Mouse (Mus musculus) myocyte (in vitro differentiated cells): ENCODE measurements at regions not wholly inside any gene's neighbourhood (a gene's known extent, or its start where the extent isn't known, plus 50 kb on each side); places are given as distances from the start of the nearest gene placed in this dataset.

Experiments used
- H3K27me3 ChIP-seq: one replicate; pipeline ENCODE4 v1.6.1; 2011; ENCODE audit not compliant: control insufficient read depth, insufficient read depth, insufficient read length
- H3K36me3 ChIP-seq: one replicate; pipeline ENCODE4 v1.6.1; 2011; ENCODE audit not compliant: control insufficient read depth, insufficient read depth
- H3K4me2 ChIP-seq: one replicate; pipeline ENCODE4 v1.6.1; 2011; ENCODE audit warnings: low read depth, control low read depth
- H3K4me3 ChIP-seq: one replicate; pipeline ENCODE4 v1.5.1; 2011; ENCODE audit warnings: mild to moderate bottlenecking, control low read depth, moderate library complexity
- H3K79me2 ChIP-seq: one replicate; pipeline ENCODE4 v1.6.1; 2011; ENCODE audit not compliant: control insufficient read depth, insufficient read depth
- H3ac ChIP-seq: one replicate; pipeline ENCODE4 v1.6.1; 2011; ENCODE audit not compliant: control insufficient read depth, insufficient read length
- CEBPB ChIP-seq: IDR thresholded peaks from 2 replicates; pipeline ENCODE4 v1.6.1; 2011; ENCODE audit warnings: mild to moderate bottlenecking, moderate library complexity; ENCODE audit not compliant: poor library complexity, insufficient read depth, severe bottlenecking
- E2F4 ChIP-seq: IDR thresholded peaks from one replicate; pipeline ENCODE4 v1.6.1; 2011; ENCODE audit warnings: mild to moderate bottlenecking, control low read depth, moderate library complexity; ENCODE audit not compliant: insufficient read depth
- MAX ChIP-seq: IDR thresholded peaks from one replicate; pipeline ENCODE4 v1.6.1; 2011; ENCODE audit warnings: low read depth, mild to moderate bottlenecking, control low read depth
- MYOD1 ChIP-seq, 3 experiments: IDR thresholded peaks; one replicate each; pipeline ENCODE4 v1.6.1; 2011; ENCODE audit warnings: control low read depth in 2 of 3, low read depth in 2 of 3, mild to moderate bottlenecking in 2 of 3, moderate library complexity in 1 of 3; ENCODE audit not compliant: insufficient read length in 2 of 3, control insufficient read depth in 1 of 3
- MYOG ChIP-seq, 3 experiments: IDR thresholded peaks; one replicate each; pipeline ENCODE4 v1.6.1; 2011; ENCODE audit warnings: control low read depth in 2 of 3, low read depth in 2 of 3, mild to moderate bottlenecking in 2 of 3; ENCODE audit not compliant: insufficient read length in 2 of 3, control insufficient read depth in 1 of 3, insufficient read depth in 1 of 3
- POLR2A ChIP-seq: IDR thresholded peaks from one replicate; pipeline ENCODE4 v1.6.1; 2011; ENCODE audit warnings: low read depth, mild to moderate bottlenecking, control low read depth, moderate library complexity; ENCODE audit not compliant: insufficient read length
- POLR2AphosphoS2 ChIP-seq: IDR thresholded peaks from one replicate; pipeline ENCODE4 v1.6.1; 2011; ENCODE audit warnings: low read depth, control low read depth; ENCODE audit not compliant: insufficient read length
- REST ChIP-seq: IDR thresholded peaks from one replicate; pipeline ENCODE4 v1.6.1; 2011; ENCODE audit warnings: mild to moderate bottlenecking, control low read depth, moderate library complexity; ENCODE audit not compliant: insufficient read depth, insufficient read length
- SRF ChIP-seq: IDR thresholded peaks from one replicate; pipeline ENCODE4 v1.6.1; 2011; ENCODE audit warnings: low read depth; ENCODE audit not compliant: control insufficient read depth, insufficient read length
- TCF12 ChIP-seq: IDR thresholded peaks from one replicate; pipeline ENCODE4 v1.6.1; 2011; ENCODE audit warnings: mild to moderate bottlenecking, control low read depth; ENCODE audit not compliant: poor library complexity, insufficient read depth, severe bottlenecking
- TCF3 ChIP-seq: IDR thresholded peaks from one replicate; pipeline ENCODE4 v1.6.1; 2011; ENCODE audit warnings: low read depth, control low read depth; ENCODE audit not compliant: insufficient read length
- USF1 ChIP-seq: IDR thresholded peaks from one replicate; pipeline ENCODE4 v1.6.1; 2011; ENCODE audit warnings: low read depth, mild to moderate bottlenecking, control low read depth, moderate library complexity

DNA sequence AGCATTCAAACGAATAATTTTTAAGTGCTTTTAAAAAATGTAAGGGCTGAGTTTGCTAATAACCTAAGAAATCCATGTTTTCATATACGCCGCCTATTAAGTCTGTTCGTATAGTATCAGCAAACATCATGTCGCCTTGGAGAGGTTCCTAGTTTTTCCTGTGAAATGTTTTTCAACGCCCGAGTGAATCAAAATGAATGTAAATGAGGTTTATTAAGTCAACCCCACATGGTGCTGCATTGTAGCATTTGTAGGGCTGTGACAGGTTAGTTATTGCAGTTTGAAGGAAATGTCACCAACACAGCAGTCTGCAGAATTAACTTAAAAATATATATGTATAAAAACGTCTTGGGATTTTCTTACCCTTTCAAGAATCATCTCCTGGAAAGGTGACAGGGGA, 369.3 kb downstream of the Gm45692 start:
- no peak overlapping the region for H3K4me3 ChIP-seq
- H3K4me2 ChIP-seq, result no peak overlapping the region
- no peak for TF ChIP-seq E2F4
- TF ChIP-seq TCF12, result no peak
- TF ChIP-seq MYOG (IDR thresholded peaks at IDR 0.05; ENCODE audit: control insufficient read depth in 1 of 3, insufficient read depth in 1 of 3, insufficient read length in 2 of 3, low read depth in 2 of 3), result no peak
- no peaks in the 10 kb centered on the region for H3K79me2 ChIP-seq
- peaks cover 5% of the 10 kb centered on the region for H3K27me3 ChIP-seq
- no peaks in the 10 kb centered on the region for H3K36me3 ChIP-seq
- H3ac ChIP-seq, result no peak overlapping the region

DNA sequence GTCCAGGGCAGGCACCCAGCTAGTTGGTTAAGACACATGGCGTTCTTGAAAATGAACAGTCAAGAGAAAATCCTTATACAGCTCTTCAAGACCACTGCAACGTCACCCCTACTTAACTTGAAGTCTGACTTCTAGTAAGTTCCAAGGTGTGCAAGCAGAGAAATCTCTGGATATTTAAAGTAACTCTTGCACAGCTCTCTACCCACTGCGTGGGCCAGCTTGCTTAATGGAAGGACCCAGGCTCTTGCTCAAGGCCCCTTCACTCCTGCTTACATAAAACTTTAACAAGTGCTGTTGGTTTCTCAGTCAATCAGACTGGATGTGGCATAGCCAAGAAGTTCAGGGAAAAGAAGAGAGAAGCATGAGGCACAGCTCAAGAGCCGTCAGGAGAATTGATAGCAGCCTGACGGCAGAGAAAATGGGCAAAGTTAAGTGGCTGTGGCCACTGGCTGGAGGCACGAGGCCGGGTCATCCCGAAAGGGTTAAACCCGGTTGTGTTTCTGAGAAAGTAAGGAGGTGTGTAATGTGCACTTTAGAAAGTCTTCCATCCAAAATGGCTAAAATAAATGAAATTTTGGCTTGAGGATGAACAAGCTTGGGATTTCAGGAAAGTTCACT, 382.0 kb downstream of the Gm45692 start:
- Histone ChIP-seq H3K36me3 (no peaks in the 10 kb centered on the region), H3K79me2 (no peaks in the 10 kb centered on the region), H3ac (no peak overlapping the region), H3K4me3 (no peak overlapping the region), H3K4me2 (no peak overlapping the region), H3K27me3 (peaks cover 31% of the 10 kb centered on the region)
- TF ChIP-seq CEBPB, result no peak

DNA sequence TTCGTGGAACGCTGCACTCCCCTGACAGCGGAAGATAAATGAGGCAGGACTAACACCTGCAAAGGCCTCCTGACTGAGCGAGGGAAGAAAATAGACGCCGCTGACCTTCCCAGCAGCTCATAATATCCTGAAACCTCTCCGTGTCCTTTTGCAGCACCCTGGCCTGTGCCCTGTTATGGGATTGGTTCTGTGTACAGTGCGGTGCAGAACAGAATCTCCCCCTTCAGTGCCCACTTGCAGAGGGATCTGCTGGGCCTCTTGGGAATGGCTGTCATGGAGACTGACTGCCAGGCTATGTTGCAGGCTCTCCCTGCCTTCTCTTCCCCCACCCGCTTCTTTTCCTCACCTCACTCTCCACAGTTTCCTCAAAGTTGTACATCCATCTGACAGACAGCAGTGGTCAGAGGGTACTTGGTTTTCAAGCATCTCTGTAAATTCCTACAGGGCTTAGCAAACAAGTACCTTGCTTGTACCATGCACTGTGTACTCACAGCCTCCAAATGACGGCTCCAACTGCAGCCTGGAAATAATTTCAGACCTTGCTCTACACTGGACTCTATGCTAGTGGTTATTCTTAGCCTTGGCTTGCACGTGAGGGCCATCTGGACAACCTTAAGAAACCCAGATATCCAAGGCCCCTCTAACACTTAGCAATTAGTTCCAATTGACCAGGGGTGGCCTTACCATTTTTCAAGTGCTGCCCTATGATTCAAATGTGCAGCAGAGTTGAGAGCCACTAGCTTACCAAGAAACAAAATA, 382.7 kb downstream of the Gm45692 start:
- H3K36me3 ChIP-seq, result no peaks in the 10 kb centered on the region
- peaks cover 31% of the 10 kb centered on the region for H3K27me3 ChIP-seq
- H3K79me2 ChIP-seq, result no peaks in the 10 kb centered on the region
- no peak overlapping the region for H3K4me3 ChIP-seq
- H3K4me2 ChIP-seq, result no peak overlapping the region
- H3ac ChIP-seq, result no peak overlapping the region
- TF ChIP-seq E2F4, result no peak
- TF ChIP-seq USF1, result no peak
- TF ChIP-seq TCF3, result no peak
- no peak for TF ChIP-seq MYOG (IDR thresholded peaks at IDR 0.05; ENCODE audit: control insufficient read depth in 1 of 3, insufficient read depth in 1 of 3, insufficient read length in 2 of 3, low read depth in 2 of 3)
- no peak for TF ChIP-seq POLR2AphosphoS2
- no peak for TF ChIP-seq MYOD1 (IDR thresholded peaks at IDR 0.05; ENCODE audit: control insufficient read depth in 1 of 3, insufficient read length in 2 of 3, low read depth in 2 of 3)
- TF ChIP-seq POLR2A, result no peak
- no peak for TF ChIP-seq TCF12
- TF ChIP-seq SRF, result no peak
- TF ChIP-seq CEBPB, result no peak
- TF ChIP-seq REST, result no peak
- TF ChIP-seq MAX, result no peak

- H3ac ChIP-seq, result no peak overlapping the region
- TF ChIP-seq REST (no peak), CEBPB (no peak), POLR2AphosphoS2 (no peak), USF1 (no peak), TCF12 (no peak)
- no peak overlapping the region for H3K4me2 ChIP-seq
- no peaks in the 10 kb centered on the region for H3K79me2 ChIP-seq
- H3K36me3 ChIP-seq, result no peaks in the 10 kb centered on the region
- H3K4me3 ChIP-seq, result no peak overlapping the region
- peaks cover 31% of the 10 kb centered on the region for H3K27me3 ChIP-seq
Observed at GRCm38 (mm10) chr8:26502772-26503171, 383.4 kb downstream of the Gm45692 start.

DNA sequence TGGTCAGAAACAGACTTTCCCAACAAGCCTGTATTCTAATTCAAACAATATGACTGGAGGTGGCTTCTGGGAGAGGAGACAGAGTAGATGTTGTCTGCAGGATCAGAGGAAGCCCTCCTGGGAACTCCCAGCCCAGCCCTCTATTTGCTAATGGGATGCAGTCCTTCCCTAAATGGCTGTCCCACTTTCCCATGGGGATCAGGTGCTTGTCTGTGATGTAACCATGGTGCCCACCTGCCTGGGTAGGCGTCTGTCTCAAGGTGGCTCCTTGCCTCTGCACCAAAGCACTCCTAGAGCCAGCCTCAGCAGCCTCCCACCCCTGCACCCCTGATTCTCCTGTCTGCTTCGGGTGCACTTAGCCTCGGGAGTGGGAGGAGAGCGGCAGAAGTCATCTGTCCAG, 384.6 kb downstream of the Gm45692 start:
- Histone ChIP-seq H3K4me3 (no peak overlapping the region), H3K36me3 (no peaks in the 10 kb centered on the region), H3K27me3 (peaks cover 31% of the 10 kb centered on the region), H3K4me2 (no peak overlapping the region), H3ac (no peak overlapping the region), H3K79me2 (no peaks in the 10 kb centered on the region)
- TF ChIP-seq CEBPB (no peak), SRF (no peak), POLR2A (no peak), TCF3 (no peak), POLR2AphosphoS2 (no peak), MYOG (IDR thresholded peaks at IDR 0.05; ENCODE audit: control insufficient read depth in 1 of 3, insufficient read depth in 1 of 3, insufficient read length in 2 of 3, low read depth in 2 of 3) (no peak), TCF12 (no peak)
